Mouse (Mus musculus): ENCODE measurements around the gene Sqstm1.
"Not testable (repeated sequence)": the region's sequence is repeated elsewhere in the genome, so short reads cannot be mapped to it uniquely, and the experiment has no call there.

Sqstm1 gene

GRCm38 (mm10) chr11:50174111-50174729, 36.4 kb downstream of the Sqstm1 start, which contains the start of gene Mrnip:
Gene Mrnip (plus strand): TSS chr11:50174444.
- DNase-seq: not testable (repeated sequence)

- no peak for DNase-seq
Observed at GRCm38 (mm10) chr11:50168352-50168751, 42.3 kb downstream of the Sqstm1 start.

- DNase-seq: no peak
Observed at GRCm38 (mm10) chr11:50162338-50163050, 48.1 kb downstream of the Sqstm1 start.

- peak; percentile 68 to 73 for DNase-seq
Observed at GRCm38 (mm10) chr11:50161578-50162304, 48.9 kb downstream of the Sqstm1 start.

- no peak for DNase-seq
Observed at GRCm38 (mm10) chr11:50159347-50159746, 51.3 kb downstream of the Sqstm1 start.

- no peak for DNase-seq
Observed at GRCm38 (mm10) chr11:50158346-50158745, 52.3 kb downstream of the Sqstm1 start.

- DNase-seq: no peak
Observed at GRCm38 (mm10) chr11:50156725-50157258, 53.8 kb downstream of the Sqstm1 start.

GRCm38 (mm10) chr11:50155785-50156184, 54.8 kb downstream of the Sqstm1 start:
- DNase-seq: no peak

GRCm38 (mm10) chr11:50154777-50155520, 55.7 kb downstream of the Sqstm1 start:
- peak; percentile 45 to 77 for DNase-seq

GRCm38 (mm10) chr11:50154166-50154565, 56.5 kb downstream of the Sqstm1 start:
- peak; percentile 51 to 80 for DNase-seq

GRCm38 (mm10) chr11:50151374-50151773, 59.3 kb downstream of the Sqstm1 start:
- no peak for DNase-seq

- no peak for DNase-seq
Observed at GRCm38 (mm10) chr11:50149603-50150150, 61.0 kb downstream of the Sqstm1 start.
